Mouse (Mus musculus): ENCODE data around the gene Atg101. TPM values are rescaled to one million over a fixed set of nuclear protein-coding genes. Genes with fewer than 3 reads are reported as not detected.

Gene Atg101
- polyA plus RNA-seq, 1 experiment = 58.3 TPM

GRCm38 (mm10) chr15:101282471-101282870, 1.6 kb upstream of the Atg101 start:
- no peak for DNase-seq (ENCODE audit: extremely low spot score in 1 of 2, low spot score in 1 of 2)

GRCm38 (mm10) chr15:101283183-101283910, 725 bp upstream of the Atg101 start:
- DNase-seq (ENCODE audit: extremely low spot score in 1 of 2, low spot score in 1 of 2) = peak in 1 of 2 experiments; percentile 87

- DNase-seq (ENCODE audit: extremely low spot score in 1 of 2, low spot score in 1 of 2) = no peak
These were observed 2.2 kb downstream of the Atg101 start for GRCm38 (mm10) chr15:101286129-101286770.

GRCm38 (mm10) chr15:101287361-101287760, 3.3 kb downstream of the Atg101 start:
- DNase-seq (ENCODE audit: extremely low spot score in 1 of 2, low spot score in 1 of 2) = no peak

- no peak for DNase-seq (ENCODE audit: extremely low spot score in 1 of 2, low spot score in 1 of 2)
These were observed 6.3 kb downstream of the Atg101 start for GRCm38 (mm10) chr15:101290354-101290753.

GRCm38 (mm10) chr15:101292012-101292411, 7.9 kb downstream of the Atg101 start:
- no peak for DNase-seq (ENCODE audit: extremely low spot score in 1 of 2, low spot score in 1 of 2)

GRCm38 (mm10) chr15:101293025-101293621, 9.1 kb downstream of the Atg101 start, which contains the start of gene 6030408B16Rik:
Gene 6030408B16Rik, plus strand, starts transcription at chr15:101293212.
- DNase-seq (ENCODE audit: extremely low spot score in 1 of 2, low spot score in 1 of 2) = no peak

- DNase-seq (ENCODE audit: extremely low spot score in 1 of 2, low spot score in 1 of 2) = no peak
These were observed 10.2 kb downstream of the Atg101 start for GRCm38 (mm10) chr15:101294028-101294894.

- no peak for DNase-seq (ENCODE audit: extremely low spot score in 1 of 2, low spot score in 1 of 2)
These were observed 11.0 kb downstream of the Atg101 start for GRCm38 (mm10) chr15:101295106-101295505.

GRCm38 (mm10) chr15:101295616-101296015, 11.5 kb downstream of the Atg101 start:
- DNase-seq (ENCODE audit: extremely low spot score in 1 of 2, low spot score in 1 of 2) = no peak

- DNase-seq (ENCODE audit: extremely low spot score in 1 of 2, low spot score in 1 of 2) = no peak
These were observed 12.0 kb downstream of the Atg101 start for GRCm38 (mm10) chr15:101296091-101296490.

GRCm38 (mm10) chr15:101297988-101298387, 13.9 kb downstream of the Atg101 start:
- no peak for DNase-seq (ENCODE audit: extremely low spot score in 1 of 2, low spot score in 1 of 2)

- no peak for DNase-seq (ENCODE audit: extremely low spot score in 1 of 2, low spot score in 1 of 2)
These were observed 14.5 kb downstream of the Atg101 start for GRCm38 (mm10) chr15:101298550-101298949.

GRCm38 (mm10) chr15:101299480-101299960, 15.4 kb downstream of the Atg101 start:
- DNase-seq (ENCODE audit: extremely low spot score in 1 of 2, low spot score in 1 of 2) = no peak

- DNase-seq (ENCODE audit: extremely low spot score in 1 of 2, low spot score in 1 of 2) = no peak
These were observed 16.1 kb downstream of the Atg101 start for GRCm38 (mm10) chr15:101300128-101300527.

GRCm38 (mm10) chr15:101302201-101302600, 18.1 kb downstream of the Atg101 start:
- DNase-seq (ENCODE audit: extremely low spot score in 1 of 2, low spot score in 1 of 2) = no peak

GRCm38 (mm10) chr15:101303830-101304229, 19.8 kb downstream of the Atg101 start:
- no peak for DNase-seq (ENCODE audit: extremely low spot score in 1 of 2, low spot score in 1 of 2)

- DNase-seq (ENCODE audit: extremely low spot score in 1 of 2, low spot score in 1 of 2) = peak in 1 of 2 experiments; percentile 51
These were observed 22.4 kb downstream of the Atg101 start for GRCm38 (mm10) chr15:101306459-101306858.

- no peak for DNase-seq (ENCODE audit: extremely low spot score in 1 of 2, low spot score in 1 of 2)
These were observed 24.6 kb downstream of the Atg101 start for GRCm38 (mm10) chr15:101308440-101309348.
